Mouse (Mus musculus) liver, postnatal 0 days (tissue): ENCODE data around the gene Enpp4.

Experiments
- CTCF ChIP-seq: sonication (generic); IDR thresholded peaks from 2 replicates; pipeline ENCODE4 v1.5.1; 2016; ENCODE audit warnings: antibody characterized with exemption, low read depth
- EP300 ChIP-seq: IDR thresholded peaks from 2 replicates; pipeline ENCODE4 v1.6.1; 2016; ENCODE audit warnings: antibody characterized with exemption, low read depth, mild to moderate bottlenecking

GRCm38 (mm10) chr17:44077146-44077842 is 28.3 kb downstream of the Enpp4 start:
- TF ChIP-seq CTCF (no peak), EP300 (no peak)
